Mouse (Mus musculus) gastrocnemius, postnatal 4 days (tissue): ENCODE measurements around the gene Zfp583. TPM values are rescaled to one million over a fixed set of nuclear protein-coding genes. Genes with fewer than 3 reads are reported as not detected.
A peak's percentile ranks its signal among the peaks of the same experiment; 100 is the strongest.
"Not testable (repeated sequence)": the region's sequence is repeated elsewhere in the genome, so short reads cannot be mapped to it uniquely, and the experiment has no call there.

ENCODE experiments used
- DNase-seq, 2 experiments: peaks; one replicate each; pipeline ENCODE4 v3.0.0; 2021 to 2022; ENCODE audit warnings: low spot score in 2 of 2, mixed read lengths in 2 of 2
- long read RNA-seq, 2 experiments: library from polyadenylated mRNA; stranded (forward); transcript quantifications; one replicate each; pipeline ENCODE4 v2.0.0; 2021
- total RNA-seq, 2 experiments: library from RNA; stranded (reverse); gene quantifications; 2 replicates each; pipeline ENCODE4 v1.2.3; 2021

Zfp583 gene
- total RNA-seq = 1 to 10 TPM; 1.2 to 1.9 TPM
- long read RNA-seq, experiment 1 = 0 reads
- long read RNA-seq, experiment 2, partial matches to known transcripts = 0 of 1 reads
- long read RNA-seq, experiment 2, other reads (novel, unspliced or antisense) = 0 of 1 reads

GRCm38 (mm10) chr7:6331233-6331956, at the start of gene Zfp583:
TSS of gene Zfp583 (minus strand) at chr7:6331285.
- peak; percentile 55 to 79 for DNase-seq

DNA sequence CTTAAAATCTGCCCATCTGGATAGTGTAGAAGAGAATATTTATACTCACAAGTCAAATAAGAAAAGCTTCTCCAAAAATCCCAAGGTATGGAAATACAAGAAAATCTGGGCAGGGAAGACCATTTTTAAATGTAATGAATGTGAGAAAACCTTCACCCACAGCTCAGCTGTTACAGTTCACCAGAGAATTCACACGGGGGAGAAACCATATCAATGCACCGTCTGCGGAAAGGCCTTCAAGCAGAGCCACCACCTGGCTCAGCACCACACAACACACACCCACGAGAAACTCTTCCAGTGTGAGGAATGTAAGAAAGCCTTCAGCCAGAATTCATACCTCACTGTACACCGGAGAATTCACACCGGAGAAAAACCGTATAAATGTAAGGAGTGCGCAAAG, 47.4 kb upstream of the Zfp583 start:
- no peak for DNase-seq

DNA sequence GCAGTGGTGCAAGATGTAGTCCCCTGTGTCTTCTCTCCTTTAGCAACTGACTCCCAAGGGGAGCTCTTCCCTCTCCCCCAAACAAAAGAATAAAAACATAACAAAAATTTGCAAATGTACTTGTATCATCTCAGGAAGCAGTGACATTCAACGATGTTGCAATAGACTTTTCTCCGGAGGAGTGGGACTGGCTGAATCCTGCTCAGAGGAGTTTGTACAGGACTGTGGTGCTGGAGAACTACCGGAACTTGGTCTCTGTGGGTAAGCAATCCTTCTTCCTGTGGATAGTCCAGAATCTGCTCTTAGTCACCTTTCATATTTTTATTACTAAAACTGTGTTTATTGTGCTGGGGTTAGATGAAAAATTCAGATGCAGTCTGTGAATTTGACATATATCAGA, 41.9 kb upstream of the Zfp583 start:
- DNase-seq = no peak

DNA sequence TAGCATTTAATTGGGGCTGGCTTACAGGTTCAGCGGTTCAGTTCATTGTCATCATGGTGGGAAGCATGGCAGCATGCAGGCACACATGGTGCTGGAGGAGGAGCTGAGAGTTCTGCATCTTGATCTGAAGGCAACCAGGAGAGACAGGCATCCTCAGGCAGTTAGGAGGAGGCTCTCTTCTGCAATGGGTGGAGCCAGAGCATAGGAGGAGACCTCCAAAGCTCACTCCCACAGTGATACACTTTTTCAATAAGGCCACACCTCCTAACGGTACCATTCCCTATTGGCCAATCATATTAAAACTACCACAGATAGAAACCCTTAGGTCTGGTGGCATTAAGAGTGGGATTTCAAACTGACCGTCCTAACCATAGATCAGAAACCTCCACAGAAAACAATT, 38.4 kb upstream of the Zfp583 start:
- no peak for DNase-seq

DNA sequence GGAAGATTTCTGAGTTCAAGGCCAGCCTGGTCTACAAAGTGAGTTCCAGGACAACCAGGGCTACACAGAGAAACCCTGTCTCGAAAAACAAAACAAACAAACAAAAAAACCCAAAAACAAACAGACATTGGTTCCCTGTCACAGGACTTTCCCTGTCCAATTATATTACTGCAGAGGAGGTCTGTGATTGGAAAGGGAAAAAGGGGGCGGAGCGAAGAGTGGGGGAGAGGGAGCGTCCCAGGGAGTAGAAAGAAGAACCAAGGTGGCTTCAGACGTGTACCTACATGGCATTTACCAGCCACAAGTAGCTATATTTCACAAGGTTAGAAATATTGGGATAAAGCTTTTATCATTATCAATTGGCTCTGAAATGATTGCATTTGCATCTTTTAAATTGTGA, 37.1 kb upstream of the Zfp583 start:
- DNase-seq = not testable (repeated sequence)

DNA sequence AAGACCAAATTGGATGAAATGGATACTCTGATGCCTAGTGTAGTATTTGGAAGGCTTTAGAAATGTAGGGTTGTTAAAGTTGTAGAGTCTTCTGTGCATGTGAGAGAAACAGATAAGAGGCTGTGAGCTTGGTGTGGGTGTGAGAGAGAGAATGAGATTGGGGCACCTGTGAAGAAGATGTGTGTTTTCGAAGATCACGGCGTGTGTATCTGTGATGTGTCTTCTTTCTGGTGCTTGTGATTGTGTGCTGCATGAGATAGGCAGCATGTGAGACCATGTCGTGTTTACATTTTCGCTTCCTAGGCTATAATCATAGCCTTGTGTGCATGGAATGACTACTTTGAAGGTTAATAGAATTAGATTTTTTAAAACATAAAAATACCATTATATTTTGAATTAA, 36.1 kb upstream of the Zfp583 start:
- DNase-seq = no peak

GRCm38 (mm10) chr7:6364761-6365160, 33.7 kb upstream of the Zfp583 start:
- no peak for DNase-seq

GRCm38 (mm10) chr7:6363047-6363488, 32.0 kb upstream of the Zfp583 start, which contains the start of gene Zfp78:
TSS of gene Zfp78 (plus strand) at chr7:6363280.
- peak; percentile 31 to 69 for DNase-seq

DNA sequence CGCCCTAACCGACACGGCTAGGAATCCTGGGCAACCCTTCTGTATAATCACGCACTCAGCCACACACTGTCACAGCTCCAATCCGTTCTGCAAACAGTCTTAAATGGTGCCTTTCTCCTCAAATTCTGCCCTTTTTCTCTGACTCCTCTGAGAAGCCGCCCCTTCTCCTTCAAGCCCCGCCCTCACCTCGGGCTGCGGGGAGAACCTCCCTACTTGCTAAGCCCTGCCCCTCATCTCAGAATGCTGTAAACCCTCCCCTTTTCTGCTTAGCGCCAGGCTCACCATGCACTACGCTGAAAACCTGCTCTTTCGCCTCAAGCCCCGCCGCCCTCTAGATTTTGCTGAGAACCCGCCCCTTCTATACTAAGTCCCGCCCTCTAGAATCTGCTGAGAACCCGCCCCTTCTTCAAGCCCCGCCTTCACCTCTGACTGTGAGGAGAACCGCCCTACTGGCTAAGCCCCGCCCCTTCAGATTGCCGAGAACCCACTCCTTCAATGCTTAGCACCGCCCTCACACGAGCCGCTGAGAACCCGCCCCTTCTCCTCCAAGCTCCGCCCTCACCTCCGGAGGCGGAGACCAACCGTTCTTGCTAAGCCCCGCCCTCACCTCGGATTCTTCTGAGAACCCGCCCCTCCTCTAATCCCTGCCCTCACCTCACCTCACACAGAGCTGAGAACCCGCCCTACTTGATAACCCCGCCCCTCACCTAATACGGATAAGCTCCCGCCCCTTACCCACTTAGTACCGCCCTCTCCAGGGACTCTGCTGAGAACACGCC, 31.4 kb upstream of the Zfp583 start:
- DNase-seq = peak; percentile 79 to 93

- DNase-seq = no peak
These were observed 30.7 kb upstream of the Zfp583 start for GRCm38 (mm10) chr7:6361756-6362155.

DNA sequence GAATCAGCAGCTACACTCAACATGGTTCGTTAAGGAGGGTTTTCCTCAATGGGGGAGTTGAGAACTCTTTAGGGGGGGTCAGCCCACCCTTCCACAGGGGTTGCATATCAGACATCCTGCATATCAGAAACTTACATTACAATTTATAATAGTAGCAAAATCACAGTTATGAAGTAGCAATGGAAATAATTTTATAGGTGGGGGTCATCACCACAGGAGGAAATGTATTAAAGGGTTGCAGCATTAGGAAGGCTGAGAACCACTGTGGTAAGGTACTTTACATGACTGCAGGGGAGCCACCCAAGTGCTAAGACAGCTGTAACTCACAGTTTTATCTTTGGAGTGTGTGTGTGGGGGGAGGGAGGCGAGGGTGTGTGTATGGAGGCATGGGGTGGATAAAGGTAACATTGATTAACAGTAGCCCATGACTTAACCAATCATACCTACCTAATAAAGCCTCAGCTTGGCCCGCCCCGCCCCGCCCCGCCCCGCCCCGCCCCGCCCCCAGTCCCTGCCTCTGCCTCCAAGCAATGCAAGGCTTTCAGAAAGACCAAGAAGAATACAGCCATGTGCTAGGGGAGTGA, 29.5 kb upstream of the Zfp583 start:
- DNase-seq = no peak

- no peak for DNase-seq
These were observed 28.0 kb upstream of the Zfp583 start for GRCm38 (mm10) chr7:6358937-6359590.

DNA sequence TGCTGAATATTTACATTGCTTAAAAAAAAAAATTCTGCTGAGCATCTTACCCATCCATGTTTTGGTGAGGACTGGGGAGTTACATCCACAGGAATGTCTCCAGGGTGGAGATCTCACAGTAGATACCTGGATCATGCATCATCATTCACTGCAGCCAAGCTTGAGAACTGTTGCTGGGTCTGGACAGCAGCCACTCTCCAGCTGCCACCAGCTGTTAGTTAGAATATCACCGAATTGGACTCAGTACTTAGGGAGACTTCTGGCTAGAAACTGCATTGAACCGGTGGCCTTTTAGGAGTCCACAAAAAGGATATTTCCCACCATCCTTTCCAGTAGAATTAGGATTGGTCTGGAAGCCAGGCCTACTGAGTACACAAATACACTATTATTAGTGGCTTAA, 27.0 kb upstream of the Zfp583 start:
- no peak for DNase-seq

DNA sequence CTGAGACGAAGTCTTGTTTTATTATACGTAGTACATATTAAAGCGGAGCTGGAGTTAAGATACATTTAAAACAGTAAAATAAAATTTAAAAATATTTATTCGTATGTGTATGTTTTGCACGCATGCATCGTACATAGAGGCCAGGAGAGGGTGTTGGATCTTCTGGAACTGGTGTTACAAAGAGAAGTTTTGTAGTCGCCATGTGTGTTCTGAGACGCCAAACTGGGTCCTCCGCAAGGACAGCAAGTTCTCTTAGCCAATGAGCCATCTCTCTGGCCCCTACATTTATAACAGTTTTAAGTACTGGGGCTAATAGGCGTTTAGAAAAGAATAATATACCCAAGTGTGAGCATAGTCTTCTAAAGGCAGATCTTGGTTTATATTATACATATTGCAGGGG, 13.0 kb upstream of the Zfp583 start:
- DNase-seq = no peak

GRCm38 (mm10) chr7:6343501-6344071, 12.5 kb upstream of the Zfp583 start, which contains the start of gene Gm3854:
TSS of gene Gm3854 (plus strand) at chr7:6343759.
- DNase-seq = peak in 1 of 2 experiments; percentile 24

DNA sequence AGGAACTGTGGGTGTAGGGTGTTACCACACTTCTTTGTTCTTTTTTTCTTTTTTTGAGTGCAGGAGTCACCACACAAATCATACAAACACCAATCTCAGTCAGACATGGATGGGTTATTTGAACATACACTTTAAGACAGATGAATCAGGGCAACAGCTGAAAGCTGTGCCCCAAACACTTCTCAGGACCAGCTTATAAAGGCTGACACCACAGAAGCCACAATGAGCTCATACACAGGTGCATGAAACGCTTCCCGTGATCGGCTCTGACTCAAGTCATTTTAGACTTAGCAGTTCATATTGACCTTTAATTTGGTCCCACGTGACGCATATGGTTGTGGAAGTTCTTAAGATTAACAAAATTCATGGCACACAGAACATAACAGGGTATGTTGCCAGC, 8.8 kb upstream of the Zfp583 start:
- no peak for DNase-seq

- DNase-seq = no peak
These were observed 440 bp downstream of the Zfp583 start for GRCm38 (mm10) chr7:6330458-6331232.

- DNase-seq = not testable (repeated sequence)
These were observed 30.3 kb downstream of the Zfp583 start for GRCm38 (mm10) chr7:6300796-6301195.

- not testable (repeated sequence) for DNase-seq
These were observed 40.0 kb downstream of the Zfp583 start for GRCm38 (mm10) chr7:6291121-6291520.

GRCm38 (mm10) chr7:6286921-6287531, 44.1 kb downstream of the Zfp583 start:
- DNase-seq = no peak
